Mouse (Mus musculus): ENCODE results near the gene 6430628N08Rik. TPM values are rescaled to one million over a fixed set of nuclear protein-coding genes. Genes with fewer than 3 reads are reported as not detected.

The 6430628N08Rik gene
- not detected for polyA plus RNA-seq (2014; fragmentation: Illumina TruSeq; extraction: RNeasy Lipid Tissue Mini Kit (QIAGEN cat#74804); ENCODE audit: low read depth, low replicate concordance)

DNA sequence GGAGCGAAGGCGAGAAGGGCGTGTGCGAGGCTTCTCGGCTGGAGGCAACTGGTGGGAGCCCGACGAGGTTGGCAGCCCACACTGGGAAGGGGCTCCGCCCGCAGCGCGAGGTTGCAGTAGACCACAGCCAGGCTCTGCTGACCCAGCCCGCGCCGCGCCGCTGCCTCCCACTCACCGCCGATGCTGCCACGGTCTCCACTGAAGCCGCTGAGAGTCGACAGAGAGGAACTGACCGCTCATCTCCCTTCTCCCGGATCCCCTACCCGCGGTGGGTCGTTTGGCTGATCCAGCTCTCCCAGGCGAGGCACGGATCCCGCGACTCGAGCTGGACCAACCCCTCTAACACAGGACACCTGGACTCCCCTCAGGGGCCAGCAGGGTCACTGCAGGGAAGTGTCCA is at the start of gene 6430628N08Rik:
Gene 6430628N08Rik, plus strand, starts transcription at position 113 of the 400 bp plus-strand sequence.

DNA sequence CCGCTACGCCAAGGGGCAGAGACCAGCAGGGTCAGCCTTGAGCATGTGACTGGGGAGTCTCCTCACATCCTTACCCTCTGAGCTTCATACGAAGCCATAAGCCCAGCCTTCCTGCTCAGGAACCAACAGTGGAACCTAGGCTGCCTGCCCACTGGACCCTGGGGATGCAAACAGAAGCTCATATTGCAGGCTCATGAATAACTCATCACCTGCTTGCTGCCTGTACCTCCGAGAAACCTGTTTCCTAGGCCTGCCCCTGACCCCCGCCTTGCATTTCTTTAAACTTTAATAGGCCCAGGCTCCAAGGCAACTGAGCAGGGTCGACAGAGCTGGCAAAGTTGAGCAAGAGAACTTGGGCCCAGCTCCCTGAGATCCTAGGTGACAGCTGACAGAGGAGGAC is 6.4 kb upstream of the 6430628N08Rik start, which contains the start of gene Kncn:
Gene Kncn, plus strand, starts transcription at position 379 of the 400 bp plus-strand sequence.

GRCm38 (mm10) chr4:115939295-115940102 is 49.0 kb downstream of the 6430628N08Rik start, which contains the start of gene Dmbx1:
TSS of gene Dmbx1 (minus strand) at chr4:115939926.

Other genes with a start within 250 kb of the 6430628N08Rik start
- gene Cyp4b1, start 242.9 kb upstream of the 6430628N08Rik start, polyA plus RNA-seq (2014; fragmentation: Illumina TruSeq; extraction: RNeasy Lipid Tissue Mini Kit (QIAGEN cat#74804); ENCODE audit: low read depth, low replicate concordance), result 43.0 TPM
- gene Efcab14, start 152.9 kb upstream of the 6430628N08Rik start, polyA plus RNA-seq (2014; fragmentation: Illumina TruSeq; extraction: RNeasy Lipid Tissue Mini Kit (QIAGEN cat#74804); ENCODE audit: low read depth, low replicate concordance), result 30.4 TPM
- 1.7 TPM for gene Tex38, start 109.6 kb upstream of the 6430628N08Rik start, polyA plus RNA-seq (2014; fragmentation: Illumina TruSeq; extraction: RNeasy Lipid Tissue Mini Kit (QIAGEN cat#74804); ENCODE audit: low read depth, low replicate concordance)
- 107 TPM for gene Atpaf1, start 105.9 kb upstream of the 6430628N08Rik start, polyA plus RNA-seq (2014; fragmentation: Illumina TruSeq; extraction: RNeasy Lipid Tissue Mini Kit (QIAGEN cat#74804); ENCODE audit: low read depth, low replicate concordance)
- 5.1 TPM for gene Mob3c, start 62.6 kb upstream of the 6430628N08Rik start, polyA plus RNA-seq (2014; fragmentation: Illumina TruSeq; extraction: RNeasy Lipid Tissue Mini Kit (QIAGEN cat#74804); ENCODE audit: low read depth, low replicate concordance)
- 28.9 TPM for gene Mknk1, start 51.5 kb upstream of the 6430628N08Rik start, polyA plus RNA-seq (2014; fragmentation: Illumina TruSeq; extraction: RNeasy Lipid Tissue Mini Kit (QIAGEN cat#74804); ENCODE audit: low read depth, low replicate concordance)
- gene Kncn, start 6.3 kb upstream of the 6430628N08Rik start, polyA plus RNA-seq (2014; fragmentation: Illumina TruSeq; extraction: RNeasy Lipid Tissue Mini Kit (QIAGEN cat#74804); ENCODE audit: low read depth, low replicate concordance), result not detected
- not detected for gene Dmbx1, start 49.3 kb downstream of the 6430628N08Rik start, polyA plus RNA-seq (2014; fragmentation: Illumina TruSeq; extraction: RNeasy Lipid Tissue Mini Kit (QIAGEN cat#74804); ENCODE audit: low read depth, low replicate concordance)
- 0.21 TPM for gene Faah, start 127.3 kb downstream of the 6430628N08Rik start, polyA plus RNA-seq (2014; fragmentation: Illumina TruSeq; extraction: RNeasy Lipid Tissue Mini Kit (QIAGEN cat#74804); ENCODE audit: low read depth, low replicate concordance)
- 35.2 TPM for gene Nsun4, start 163.2 kb downstream of the 6430628N08Rik start, polyA plus RNA-seq (2014; fragmentation: Illumina TruSeq; extraction: RNeasy Lipid Tissue Mini Kit (QIAGEN cat#74804); ENCODE audit: low read depth, low replicate concordance)
- gene Uqcrh, start 184.4 kb downstream of the 6430628N08Rik start, polyA plus RNA-seq (2014; fragmentation: Illumina TruSeq; extraction: RNeasy Lipid Tissue Mini Kit (QIAGEN cat#74804); ENCODE audit: low read depth, low replicate concordance), result 3,046 TPM
- gene Lrrc41, start 184.6 kb downstream of the 6430628N08Rik start, polyA plus RNA-seq (2014; fragmentation: Illumina TruSeq; extraction: RNeasy Lipid Tissue Mini Kit (QIAGEN cat#74804); ENCODE audit: low read depth, low replicate concordance), result 20.1 TPM
- gene Rad54l, start 233.0 kb downstream of the 6430628N08Rik start, polyA plus RNA-seq (2014; fragmentation: Illumina TruSeq; extraction: RNeasy Lipid Tissue Mini Kit (QIAGEN cat#74804); ENCODE audit: low read depth, low replicate concordance), result 0.10 TPM
- 54.1 TPM for gene Pomgnt1, start 233.2 kb downstream of the 6430628N08Rik start, polyA plus RNA-seq (2014; fragmentation: Illumina TruSeq; extraction: RNeasy Lipid Tissue Mini Kit (QIAGEN cat#74804); ENCODE audit: low read depth, low replicate concordance)